Mouse (Mus musculus): ENCODE measurements around the gene Clrn1.

DNA sequence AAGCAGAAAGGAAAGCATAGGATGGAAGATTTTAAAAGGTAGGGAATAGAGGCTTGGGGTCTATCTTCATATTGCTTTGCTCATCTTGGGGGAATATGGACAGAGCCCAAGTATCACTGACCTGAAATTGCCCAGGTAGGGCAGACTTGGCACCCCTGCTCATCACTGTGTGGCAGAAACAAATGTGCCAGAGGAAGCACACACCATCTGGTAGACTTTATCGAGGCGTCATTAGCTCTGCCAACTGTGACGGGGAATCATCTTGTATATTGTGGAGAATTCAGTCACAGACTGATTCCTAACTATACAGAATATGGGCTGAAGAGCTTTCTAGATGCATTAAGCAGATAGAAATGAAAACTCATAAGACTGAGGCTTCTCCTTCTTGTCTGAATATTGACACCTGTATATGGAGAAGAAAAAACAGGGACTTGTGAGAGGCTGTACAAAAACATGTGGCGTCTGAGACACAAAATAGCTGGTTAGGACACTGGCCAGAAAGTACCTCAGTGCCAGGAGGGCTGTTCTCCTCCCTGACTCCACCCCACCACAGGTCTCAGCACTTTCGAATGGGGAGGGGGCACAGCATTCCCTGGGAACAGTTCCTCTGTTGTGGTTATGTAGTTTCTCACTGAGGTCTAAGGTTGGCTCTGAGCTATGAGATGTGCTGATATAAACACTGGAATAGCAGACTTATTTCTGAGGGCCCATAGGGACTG, 51.5 kb downstream of the Clrn1 start:
- TF ChIP-seq CTCF (IDR thresholded peaks at IDR 0.05; ENCODE audit: borderline replicate concordance, control insufficient read depth, extremely low read depth, insufficient read depth, low read length, poor library complexity): no peak
- no peak for TF ChIP-seq POLR2A (IDR thresholded peaks at IDR 0.05; ENCODE audit: control insufficient read depth, extremely low read depth, insufficient read depth, low read length, poor library complexity)

Measured in thymus, adult 2 months (tissue).